Mouse (Mus musculus): ENCODE data around the gene Snd1. TPM values are rescaled to one million over a fixed set of nuclear protein-coding genes. Genes with fewer than 3 reads are reported as not detected.

Gene Snd1
- polyA plus RNA-seq, 1 experiment from 2014 or later: 104 TPM

DNA sequence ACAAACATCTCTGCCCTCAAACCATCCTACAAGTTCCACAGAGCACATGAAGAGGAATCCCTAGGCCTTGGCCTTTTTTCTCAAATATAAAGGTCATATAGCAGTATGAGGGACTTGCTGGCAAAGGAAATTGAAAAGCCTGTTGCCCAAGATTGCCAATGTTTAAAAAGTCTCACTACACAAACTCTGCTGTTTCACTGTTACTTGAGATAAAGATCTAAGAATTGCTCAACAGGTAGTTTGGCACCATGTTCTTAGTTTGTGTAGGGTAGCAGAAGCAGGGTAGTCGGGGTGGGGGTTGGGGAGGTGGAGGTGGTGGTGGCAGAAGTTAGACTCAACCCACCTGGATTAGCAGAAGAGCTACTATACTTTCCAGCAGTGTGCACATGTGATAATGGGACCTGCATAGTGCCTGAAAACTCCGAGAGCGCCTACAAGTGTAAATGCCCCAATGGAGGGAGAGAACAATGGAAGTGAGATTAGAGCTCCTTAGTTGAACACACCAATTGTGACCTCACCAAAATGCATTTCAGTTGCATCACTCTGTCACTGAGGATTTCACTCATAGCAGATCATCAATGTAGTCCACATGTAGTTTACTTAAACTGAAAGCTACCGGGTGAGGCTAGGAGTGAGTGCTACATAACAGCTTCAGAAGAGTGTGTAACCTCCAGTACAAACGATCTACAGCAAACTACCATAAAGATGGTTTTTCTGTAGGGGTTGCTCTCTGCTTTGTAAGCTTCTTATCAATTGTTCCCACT, 259.1 kb downstream of the Snd1 start:
- H3K36me3 ChIP-seq (ENCODE audit: control insufficient read depth, insufficient read depth, low read length): no peaks in the 10 kb centered on the region

DNA sequence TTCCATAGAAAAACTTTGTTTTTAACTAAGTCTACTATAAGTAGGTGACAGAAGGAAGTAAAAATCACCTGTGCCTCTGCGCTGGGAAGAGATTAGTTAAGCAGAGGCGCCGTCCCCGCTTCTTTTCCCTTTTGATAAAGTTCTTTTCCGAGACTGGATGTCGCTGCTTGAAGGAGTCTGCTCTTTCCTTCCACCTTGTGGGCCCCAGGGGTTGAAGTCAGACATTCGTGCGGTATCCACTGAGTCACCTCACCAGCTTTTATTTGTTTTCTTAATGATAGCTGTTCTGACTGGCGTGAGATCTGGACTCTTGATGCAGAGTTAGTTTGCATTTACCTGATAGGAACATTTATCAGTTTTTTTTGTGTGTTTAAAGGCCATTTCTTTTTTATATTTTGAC, 260.2 kb downstream of the Snd1 start:
- no peak for ATAC-seq (replicated peaks; ENCODE audit: low FRiP score)
- Histone ChIP-seq H3K4me3 (ENCODE audit: low read depth, low read length) (no peak overlapping the region), H3K36me3 (ENCODE audit: control insufficient read depth, insufficient read depth, low read length) (no peaks in the 10 kb centered on the region), H3K9me3 (ENCODE audit: control insufficient read depth, low read length) (no peaks in the 10 kb centered on the region), H3K4me2 (ENCODE audit: low read depth, low read length, severe bottlenecking) (no peak overlapping the region), H3K9ac (ENCODE audit: low read length) (no peak overlapping the region), H3K4me1 (replicated peaks; ENCODE audit: control insufficient read depth, insufficient read depth, low read length) (no peaks in the 10 kb centered on the region), H3K27ac (ENCODE audit: low read depth, low read length) (no peak overlapping the region), H3K27me3 (ENCODE audit: control insufficient read depth, insufficient read depth, low read length) (no peaks in the 10 kb centered on the region)
- 80% methylated on average over 9 of the region's 9 CpGs for WGBS
- no peak for DNase-seq (ENCODE audit: low spot score)

More for the DNA sequence above, 259.1 kb downstream of the Snd1 start:
- H3K9ac ChIP-seq (ENCODE audit: low read length): no peak overlapping the region
- no peak overlapping the region for H3K4me3 ChIP-seq (ENCODE audit: low read depth, low read length)
- 77% methylated on average over 5 of the region's 5 CpGs for WGBS
- H3K27me3 ChIP-seq (ENCODE audit: control insufficient read depth, insufficient read depth, low read length): no peaks in the 10 kb centered on the region
- peaks cover 10% of the 10 kb centered on the region for H3K4me1 ChIP-seq (replicated peaks; ENCODE audit: control insufficient read depth, insufficient read depth, low read length)
- no peaks in the 10 kb centered on the region for H3K9me3 ChIP-seq (ENCODE audit: control insufficient read depth, low read length)
- H3K27ac ChIP-seq (ENCODE audit: low read depth, low read length): no peak overlapping the region
- ATAC-seq (replicated peaks; ENCODE audit: low FRiP score): no peak
- DNase-seq (ENCODE audit: low spot score): peak; percentile 29
- H3K4me2 ChIP-seq (ENCODE audit: low read depth, low read length, severe bottlenecking): no peak overlapping the region

DNA sequence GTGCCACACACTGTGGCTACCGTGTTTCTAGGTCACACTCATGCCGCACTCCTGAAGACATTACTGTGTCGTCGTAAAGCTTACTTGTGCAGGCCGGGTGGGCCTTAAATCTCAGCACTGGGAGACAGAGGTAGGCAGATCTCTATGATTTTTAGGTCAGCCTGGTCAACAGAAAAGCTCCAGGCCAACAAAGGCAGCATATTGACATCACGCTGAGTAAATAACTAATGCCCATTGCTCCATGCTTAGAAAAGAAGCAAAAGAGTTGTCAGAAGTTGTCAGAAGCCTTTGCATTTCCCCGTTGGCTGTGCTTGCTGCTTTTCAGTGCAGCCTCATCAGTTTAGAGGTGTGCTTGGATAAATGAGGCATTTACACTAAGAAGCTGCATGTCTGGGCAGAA, 261.7 kb downstream of the Snd1 start:
- H3K27me3 ChIP-seq (ENCODE audit: control insufficient read depth, insufficient read depth, low read length): no peaks in the 10 kb centered on the region
- no peak overlapping the region for H3K4me3 ChIP-seq (ENCODE audit: low read depth, low read length)
- H3K4me1 ChIP-seq (replicated peaks; ENCODE audit: control insufficient read depth, insufficient read depth, low read length): no peaks in the 10 kb centered on the region
- no peaks in the 10 kb centered on the region for H3K36me3 ChIP-seq (ENCODE audit: control insufficient read depth, insufficient read depth, low read length)
- no peak overlapping the region for H3K4me2 ChIP-seq (ENCODE audit: low read depth, low read length, severe bottlenecking)
- no peaks in the 10 kb centered on the region for H3K9me3 ChIP-seq (ENCODE audit: control insufficient read depth, low read length)
- ATAC-seq (replicated peaks; ENCODE audit: low FRiP score): no peak
- DNase-seq (ENCODE audit: low spot score): no peak
- no peak overlapping the region for H3K27ac ChIP-seq (ENCODE audit: low read depth, low read length)
- 73% methylated on average over 7 of the region's 7 CpGs for WGBS
- no peak overlapping the region for H3K9ac ChIP-seq (ENCODE audit: low read length)

DNA sequence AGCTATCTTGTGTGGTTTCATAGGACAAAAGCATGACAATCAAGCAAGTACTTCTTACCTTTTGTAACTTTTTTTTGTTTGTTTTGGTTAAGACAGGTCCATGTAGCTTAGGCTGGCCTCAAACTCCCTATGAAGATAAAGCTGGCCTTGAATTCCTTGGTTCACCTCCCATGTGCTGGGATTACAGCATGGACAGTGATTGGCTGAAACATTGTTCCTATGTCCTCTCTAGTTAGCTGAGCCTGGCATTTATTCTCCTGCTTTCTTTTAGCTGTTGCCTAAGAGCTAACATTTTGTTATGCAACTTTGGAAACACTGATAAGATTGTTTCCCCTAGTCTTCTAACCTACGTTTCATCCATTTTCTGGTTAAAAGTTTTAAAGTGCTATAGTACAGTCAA, 262.7 kb downstream of the Snd1 start:
- no peak overlapping the region for H3K9ac ChIP-seq (ENCODE audit: low read length)
- WGBS: 86% methylated on average over 1 of the region's 1 CpGs
- no peak overlapping the region for H3K27ac ChIP-seq (ENCODE audit: low read depth, low read length)
- DNase-seq (ENCODE audit: low spot score) (no peak), ATAC-seq (replicated peaks; ENCODE audit: low FRiP score) (no peak)
- no peaks in the 10 kb centered on the region for H3K27me3 ChIP-seq (ENCODE audit: control insufficient read depth, insufficient read depth, low read length)
- no peak overlapping the region for H3K4me3 ChIP-seq (ENCODE audit: low read depth, low read length)
- H3K9me3 ChIP-seq (ENCODE audit: control insufficient read depth, low read length): no peaks in the 10 kb centered on the region
- H3K36me3 ChIP-seq (ENCODE audit: control insufficient read depth, insufficient read depth, low read length): no peaks in the 10 kb centered on the region
- H3K4me2 ChIP-seq (ENCODE audit: low read depth, low read length, severe bottlenecking): no peak overlapping the region
- no peaks in the 10 kb centered on the region for H3K4me1 ChIP-seq (replicated peaks; ENCODE audit: control insufficient read depth, insufficient read depth, low read length)

DNA sequence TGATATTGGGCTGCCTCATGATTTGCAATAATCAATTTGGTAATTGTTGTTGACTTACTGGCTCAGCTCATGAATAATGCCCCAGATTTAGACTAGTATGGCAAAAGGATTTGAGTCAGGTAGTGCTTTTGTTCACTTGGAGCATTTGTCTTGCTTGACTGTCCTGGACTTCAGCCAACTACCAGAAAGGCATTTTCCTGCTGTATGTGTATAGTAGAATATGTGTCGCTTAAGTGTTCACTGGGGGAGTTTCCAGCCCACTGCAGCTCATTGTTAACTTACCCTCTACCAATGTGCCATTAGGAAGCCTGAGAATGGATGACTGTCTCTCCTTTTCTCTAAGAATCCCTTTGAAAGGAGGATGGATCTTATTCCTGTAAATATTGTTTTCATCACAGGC, 268.6 kb downstream of the Snd1 start:
- WGBS: 61% methylated on average over 1 of the region's 1 CpGs
- H3K27me3 ChIP-seq (ENCODE audit: control insufficient read depth, insufficient read depth, low read length): no peaks in the 10 kb centered on the region
- no peaks in the 10 kb centered on the region for H3K36me3 ChIP-seq (ENCODE audit: control insufficient read depth, insufficient read depth, low read length)
- ATAC-seq (replicated peaks; ENCODE audit: low FRiP score) (no peak), DNase-seq (ENCODE audit: low spot score) (no peak)
- no peak overlapping the region for H3K27ac ChIP-seq (ENCODE audit: low read depth, low read length)
- no peaks in the 10 kb centered on the region for H3K9me3 ChIP-seq (ENCODE audit: control insufficient read depth, low read length)
- H3K4me3 ChIP-seq (ENCODE audit: low read depth, low read length): no peak overlapping the region
- no peaks in the 10 kb centered on the region for H3K4me1 ChIP-seq (replicated peaks; ENCODE audit: control insufficient read depth, insufficient read depth, low read length)
- H3K4me2 ChIP-seq (ENCODE audit: low read depth, low read length, severe bottlenecking): no peak overlapping the region
- no peak overlapping the region for H3K9ac ChIP-seq (ENCODE audit: low read length)

DNA sequence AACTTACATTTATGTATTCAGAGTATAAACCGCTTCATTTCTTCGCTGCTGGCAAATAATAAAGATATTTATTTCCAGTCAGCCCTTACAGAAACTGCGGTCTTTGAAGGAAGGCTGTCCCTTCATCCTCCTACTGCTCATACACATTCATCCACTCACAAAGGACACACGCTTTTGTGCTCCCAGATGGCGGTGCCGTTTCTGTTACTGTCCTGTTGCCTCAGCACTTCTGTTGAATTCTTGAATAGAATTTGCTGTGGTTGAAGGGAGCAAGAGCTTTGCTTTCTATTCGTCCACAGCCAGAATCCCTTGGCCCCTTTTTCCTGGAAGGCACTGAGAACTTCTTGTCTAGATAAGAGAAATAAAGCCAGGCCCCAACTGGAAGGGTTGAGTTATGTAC, 270.9 kb downstream of the Snd1 start:
- H3K4me3 ChIP-seq (ENCODE audit: low read depth, low read length): no peak overlapping the region
- H3K4me1 ChIP-seq (replicated peaks; ENCODE audit: control insufficient read depth, insufficient read depth, low read length): no peaks in the 10 kb centered on the region
- H3K27ac ChIP-seq (ENCODE audit: low read depth, low read length): no peak overlapping the region
- H3K27me3 ChIP-seq (ENCODE audit: control insufficient read depth, insufficient read depth, low read length): no peaks in the 10 kb centered on the region
- H3K36me3 ChIP-seq (ENCODE audit: control insufficient read depth, insufficient read depth, low read length): no peaks in the 10 kb centered on the region
- no peak for DNase-seq (ENCODE audit: low spot score)
- no peaks in the 10 kb centered on the region for H3K9me3 ChIP-seq (ENCODE audit: control insufficient read depth, low read length)
- 90% methylated on average over 7 of the region's 7 CpGs for WGBS
- no peak overlapping the region for H3K4me2 ChIP-seq (ENCODE audit: low read depth, low read length, severe bottlenecking)
- no peak for ATAC-seq (replicated peaks; ENCODE audit: low FRiP score)
- H3K9ac ChIP-seq (ENCODE audit: low read length): no peak overlapping the region

DNA sequence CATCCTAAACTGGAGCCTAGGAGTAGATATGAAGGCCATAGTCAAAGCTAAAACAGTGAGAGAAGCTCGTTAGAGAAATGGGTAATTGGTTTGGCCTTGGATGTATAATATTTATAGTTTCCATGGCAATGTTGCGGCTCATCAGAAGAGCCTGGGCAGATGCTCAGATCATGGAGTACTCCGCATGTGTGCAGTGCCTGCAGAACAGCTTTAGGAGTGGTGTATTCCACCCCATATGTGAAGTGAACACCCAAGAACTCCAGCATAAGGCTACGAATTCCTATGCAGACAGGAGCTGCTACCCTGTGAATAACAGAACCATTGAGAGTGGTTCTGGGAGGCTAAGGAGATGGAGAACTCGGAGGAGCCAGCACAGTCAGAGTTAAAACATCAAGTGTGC, 272.1 kb downstream of the Snd1 start:
- H3K4me1 ChIP-seq (replicated peaks; ENCODE audit: control insufficient read depth, insufficient read depth, low read length): 0 out of 2 replicates have a peak, but pooled peaks cover under 1% of the 10 kb centered on the region
- no peak overlapping the region for H3K9ac ChIP-seq (ENCODE audit: low read length)
- no peak overlapping the region for H3K4me2 ChIP-seq (ENCODE audit: low read depth, low read length, severe bottlenecking)
- H3K27ac ChIP-seq (ENCODE audit: low read depth, low read length): no peak overlapping the region
- DNase-seq (ENCODE audit: low spot score): no peak
- no peak overlapping the region for H3K4me3 ChIP-seq (ENCODE audit: low read depth, low read length)
- H3K36me3 ChIP-seq (ENCODE audit: control insufficient read depth, insufficient read depth, low read length): no peaks in the 10 kb centered on the region
- ATAC-seq (replicated peaks; ENCODE audit: low FRiP score): no peak
- no peaks in the 10 kb centered on the region for H3K27me3 ChIP-seq (ENCODE audit: control insufficient read depth, insufficient read depth, low read length)
- H3K9me3 ChIP-seq (ENCODE audit: control insufficient read depth, low read length): no peaks in the 10 kb centered on the region
- 90% methylated on average over 5 of the region's 5 CpGs for WGBS

DNA sequence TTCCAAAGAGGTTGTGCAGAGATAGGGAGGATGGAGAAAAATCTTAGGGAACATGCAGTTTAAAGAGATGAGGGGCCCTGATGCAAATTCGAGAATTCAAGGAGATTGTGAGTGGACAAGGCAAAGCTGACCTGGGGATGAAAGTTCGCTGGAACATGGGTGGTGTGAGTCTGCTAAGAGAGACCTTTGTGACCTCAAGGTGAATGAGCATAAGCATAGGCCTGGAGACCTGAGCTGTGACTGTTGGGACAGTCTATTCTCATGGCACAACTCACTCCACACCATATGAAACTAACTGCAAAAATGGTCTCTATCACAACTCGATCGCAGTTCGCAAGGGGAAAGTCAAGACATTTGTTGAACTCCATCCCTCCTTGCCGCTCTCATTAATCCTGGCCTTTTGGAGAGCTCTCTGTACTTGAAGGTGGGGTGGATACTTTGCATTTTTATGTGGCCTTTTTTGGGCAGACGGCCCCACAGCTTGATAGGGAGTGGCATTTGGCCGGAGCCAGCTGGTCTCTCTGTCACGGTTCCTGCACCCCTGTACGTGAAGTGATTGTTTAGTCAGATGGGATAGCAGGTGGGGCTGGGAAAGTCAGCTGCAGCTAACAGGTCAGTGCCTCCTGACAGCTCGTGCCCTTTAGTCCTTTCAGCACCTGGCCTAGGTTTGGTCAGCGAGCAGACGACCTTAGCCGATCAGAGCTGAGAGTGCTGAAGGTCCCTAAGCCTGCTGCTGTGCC, 273.2 kb downstream of the Snd1 start:
- no peak overlapping the region for H3K9ac ChIP-seq (ENCODE audit: low read length)
- H3K4me3 ChIP-seq (ENCODE audit: low read depth, low read length): no peak overlapping the region
- no peak overlapping the region for H3K4me2 ChIP-seq (ENCODE audit: low read depth, low read length, severe bottlenecking)
- DNase-seq (ENCODE audit: low spot score): no peak
- no peak overlapping the region for H3K27ac ChIP-seq (ENCODE audit: low read depth, low read length)
- H3K36me3 ChIP-seq (ENCODE audit: control insufficient read depth, insufficient read depth, low read length): no peaks in the 10 kb centered on the region
- no peaks in the 10 kb centered on the region for H3K27me3 ChIP-seq (ENCODE audit: control insufficient read depth, insufficient read depth, low read length)
- no peak for ATAC-seq (replicated peaks; ENCODE audit: low FRiP score)
- 0 out of 2 replicates have a peak, but pooled peaks cover 3% of the 10 kb centered on the region for H3K4me1 ChIP-seq (replicated peaks; ENCODE audit: control insufficient read depth, insufficient read depth, low read length)
- H3K9me3 ChIP-seq (ENCODE audit: control insufficient read depth, low read length): no peaks in the 10 kb centered on the region
- WGBS: 72% methylated on average over 14 of the region's 14 CpGs

Measured in forebrain, embryonic 11.5 days (tissue).